Mouse (Mus musculus) embryonic facial prominence, embryonic 13.5 days (tissue): ENCODE results near the gene Arl13b. TPM values are rescaled to one million over a fixed set of nuclear protein-coding genes. Genes with fewer than 3 reads are reported as not detected.

ENCODE experiments used
- ATAC-seq: fragments of 200-750 bp; cut with Nextera tagmentation; 2 replicates; pipeline ENCODE4 v1.8.0; 2017; ENCODE audit warnings: low read depth; ENCODE audit not compliant: insufficient number of reproducible peaks, insufficient read depth, low FRiP score, low TSS enrichment
- H3K27ac ChIP-seq: fragments of 300-500 bp; sonication (generic); 2 replicates; pipeline ENCODE4 v1.5.1; 2015; ENCODE audit warnings: moderate library complexity, mild to moderate bottlenecking, inconsistent platforms
- H3K27me3 ChIP-seq: fragments of 300-500 bp; sonication (generic); 2 replicates; pipeline ENCODE4 v1.6.1; 2015; ENCODE audit warnings: mild to moderate bottlenecking, inconsistent platforms
- H3K36me3 ChIP-seq: fragments of 300-500 bp; sonication (generic); 2 replicates; pipeline ENCODE4 v1.6.1; 2015; ENCODE audit warnings: mild to moderate bottlenecking, inconsistent platforms
- H3K4me1 ChIP-seq: fragments of 300-500 bp; sonication (generic); 2 replicates; pipeline ENCODE4 v1.6.1; 2015; ENCODE audit warnings: inconsistent platforms
- H3K4me2 ChIP-seq: fragments of 300-500 bp; sonication (generic); 2 replicates; pipeline ENCODE4 v1.6.1; 2015; ENCODE audit warnings: moderate library complexity, mild to moderate bottlenecking, inconsistent platforms
- H3K4me3 ChIP-seq: fragments of 300-500 bp; sonication (generic); 2 replicates; pipeline ENCODE4 v1.5.1; 2015; ENCODE audit warnings: mild to moderate bottlenecking, inconsistent platforms
- H3K9ac ChIP-seq: fragments of 300-500 bp; sonication (generic); 2 replicates; pipeline ENCODE4 v1.6.1; 2015; ENCODE audit warnings: mild to moderate bottlenecking, inconsistent platforms
- H3K9me3 ChIP-seq: fragments of 300-500 bp; sonication (generic); 2 replicates; pipeline ENCODE4 v1.6.1; 2016; ENCODE audit warnings: inconsistent platforms
- WGBS: fragments of 180-500 bp; shearing (Covaris S2); methylation state at CpG from one replicate; pipeline ENCODE4 v1.1.7; 2015; ENCODE audit warnings: mixed read lengths; 5-methylcytosine and 5-hydroxymethylcytosine counted together
- polyA plus RNA-seq: library from polyadenylated mRNA; unstranded; fragments of >200 nt; fragmentation: Nextera tagmentation; extraction: Ambion mirVana; gene quantifications from 2 replicates; pipeline ENCODE4 v1.2.1, GENCODE M21; 2015

Arl13b gene
- polyA plus RNA-seq, 1 experiment from 2014 or later: 29.2 TPM

DNA sequence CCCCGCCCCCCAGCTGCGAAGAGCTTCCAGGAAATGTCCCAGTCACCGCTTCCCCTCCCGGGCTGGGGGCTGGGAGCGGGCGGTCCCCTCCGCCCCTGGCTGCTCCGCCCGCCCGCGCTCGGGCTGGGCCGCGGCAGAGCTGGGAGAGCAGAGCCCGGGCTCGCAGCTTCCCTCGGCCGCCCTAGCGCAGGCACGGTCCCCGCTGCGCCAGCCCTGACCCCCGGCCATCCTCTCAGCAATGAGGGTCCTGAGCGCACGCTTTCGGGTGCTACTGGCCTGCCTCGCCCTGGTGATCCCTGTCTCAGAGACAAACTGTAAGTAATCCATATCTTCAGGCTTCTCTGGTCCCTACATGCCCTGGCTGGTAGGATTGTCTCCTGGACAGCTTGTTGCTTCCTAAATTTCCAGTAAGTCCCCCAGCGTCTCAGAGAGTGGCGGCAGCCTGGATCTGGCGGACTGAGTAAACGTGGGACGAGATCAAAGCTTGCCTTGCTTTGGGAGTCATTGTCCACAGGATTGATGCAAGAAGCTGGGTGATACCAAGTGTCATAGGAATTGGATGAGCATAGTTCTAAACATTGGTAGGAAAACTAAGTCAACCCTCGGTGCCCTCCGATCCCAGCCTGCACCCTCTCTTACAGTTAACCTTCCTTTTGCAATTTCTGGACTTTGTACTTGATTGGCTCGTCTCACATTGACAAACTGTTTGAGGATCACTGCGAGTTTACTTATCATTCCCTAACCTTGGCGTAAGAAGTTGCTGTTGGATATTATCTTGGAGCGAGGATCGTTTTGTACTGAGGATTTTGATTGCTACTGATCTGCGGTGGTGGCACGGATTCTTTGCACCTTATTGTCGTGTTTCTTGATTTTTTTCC lies 7.6 kb upstream of the Arl13b start, which contains the start of gene Pros1:
TSS of gene Pros1 (plus strand) at position 117 of the 878 bp plus-strand sequence.
- ATAC-seq: peak; percentile 91
- Histone ChIP-seq H3K9me3 (no peaks in the 10 kb centered on the region), H3K27ac (peak within 1 kb of the TSS; percentile 76), H3K4me3 (peak within 1 kb of the TSS; percentile 67), H3K4me2 (peak within 1 kb of the TSS; percentile 76), H3K27me3 (no peaks in the 10 kb centered on the region), H3K9ac (peak within 1 kb of the TSS; percentile 89), H3K4me1 (peaks cover 4% of the 10 kb centered on the region; the same call in 1 of the 2 replicates), H3K36me3 (no peaks in the 10 kb centered on the region)
- WGBS: 2% methylated on average over 40 of the region's 42 CpGs

DNA sequence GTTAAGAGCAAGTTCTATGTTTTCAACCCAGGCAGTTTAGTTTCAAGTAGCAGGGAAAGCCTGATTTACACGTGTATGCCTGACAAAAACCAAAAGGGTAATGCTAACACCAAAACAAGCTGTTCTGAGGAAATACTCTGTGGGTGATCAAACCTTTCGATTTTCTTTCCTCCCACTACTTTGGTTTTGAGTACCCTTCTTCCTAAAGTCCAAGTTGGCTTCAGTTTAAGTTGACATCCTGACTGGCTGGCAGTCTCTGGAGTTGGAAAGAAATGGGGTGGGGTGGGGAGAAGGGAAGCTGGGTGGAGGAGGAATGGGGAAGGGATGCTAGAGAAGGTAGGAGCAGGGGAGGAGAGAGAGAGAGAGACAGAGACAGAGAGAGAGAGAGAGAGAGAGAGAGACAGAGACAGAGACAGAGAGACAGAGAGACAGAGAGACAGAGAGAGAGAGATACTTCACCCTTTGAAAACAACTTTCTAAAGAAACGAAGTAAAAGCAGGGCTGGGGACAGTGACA lies 6.8 kb upstream of the Arl13b start:
- Histone ChIP-seq H3K9ac (peak overlapping the region; percentile 89), H3K4me1 (peaks cover 4% of the 10 kb centered on the region; the same call in 1 of the 2 replicates), H3K4me3 (peak overlapping the region; percentile 67), H3K36me3 (no peaks in the 10 kb centered on the region), H3K27me3 (no peaks in the 10 kb centered on the region), H3K4me2 (peak overlapping the region; percentile 76), H3K27ac (peak overlapping the region; percentile 76), H3K9me3 (no peaks in the 10 kb centered on the region)
- no peak for ATAC-seq
- WGBS: 14% methylated on average over 3 of the region's 3 CpGs

DNA sequence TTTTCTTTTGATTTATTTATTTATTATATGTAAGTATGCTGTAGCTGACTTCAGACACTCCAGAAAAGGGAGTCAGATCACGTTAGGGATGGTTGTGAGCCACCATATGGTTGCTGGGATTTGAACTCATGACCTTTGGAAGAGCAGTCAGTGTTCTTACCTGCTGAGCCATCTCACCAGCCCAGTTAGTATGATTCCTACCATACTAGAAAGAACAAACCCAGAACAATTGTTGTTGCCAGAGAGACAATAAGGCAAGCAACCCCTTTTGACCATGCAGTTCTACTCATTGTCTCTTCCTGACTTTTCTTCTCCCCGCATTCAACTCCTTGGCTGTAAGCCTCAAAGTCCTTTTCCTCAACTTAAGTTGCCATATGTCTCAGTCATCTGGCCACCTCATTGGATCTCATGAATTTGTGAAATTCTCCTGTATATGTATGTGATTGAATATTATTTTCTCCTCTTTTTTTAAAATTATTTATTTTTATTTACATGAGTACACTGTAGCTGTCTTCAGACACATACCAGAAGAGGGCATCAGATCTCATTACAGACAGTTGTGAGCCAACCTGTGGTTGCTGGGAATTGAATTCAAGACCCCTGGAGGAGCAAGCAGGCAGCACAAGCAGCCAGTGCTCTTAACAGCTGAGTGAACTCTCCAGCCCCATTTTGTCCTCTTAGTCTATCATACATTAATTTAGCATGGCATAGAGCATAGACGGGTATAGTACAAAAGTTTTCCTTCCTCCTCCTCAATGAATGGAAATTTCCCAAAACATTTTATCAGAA lies 5.8 kb upstream of the Arl13b start:
- H3K9me3 ChIP-seq: no peaks in the 10 kb centered on the region
- H3K36me3 ChIP-seq: no peaks in the 10 kb centered on the region
- H3K27ac ChIP-seq: no peak overlapping the region
- H3K4me1 ChIP-seq: peaks cover 4% of the 10 kb centered on the region; the same call in 1 of the 2 replicates
- H3K9ac ChIP-seq: no peak overlapping the region
- H3K27me3 ChIP-seq: no peaks in the 10 kb centered on the region
- H3K4me3 ChIP-seq: no peak overlapping the region
- ATAC-seq: no peak
- WGBS: 86% methylated on average over 3 of the region's 3 CpGs
- H3K4me2 ChIP-seq: no peak overlapping the region

DNA sequence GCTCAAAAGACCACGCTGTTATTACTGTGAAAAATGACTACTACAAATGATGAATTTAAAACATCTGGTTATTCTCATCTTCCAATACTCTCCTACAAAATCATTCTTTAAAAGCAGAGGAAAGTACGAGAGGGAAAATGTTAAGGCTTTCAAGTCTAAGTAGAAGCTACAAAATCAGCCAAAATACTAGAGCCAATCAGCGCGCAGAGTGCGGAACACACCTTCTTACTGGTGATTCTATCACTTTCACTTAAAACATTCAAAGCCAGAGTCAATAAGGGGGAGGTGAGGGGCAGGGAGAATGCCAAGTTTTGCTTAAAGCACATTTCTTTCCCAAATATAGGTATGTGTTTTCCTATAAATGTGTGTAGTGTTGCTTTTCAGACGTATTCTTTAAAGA lies 1.5 kb downstream of the Arl13b start:
- Histone ChIP-seq H3K4me2 (peak overlapping the region; percentile 89), H3K36me3 (no peaks in the 10 kb centered on the region), H3K27ac (no peak overlapping the region), H3K4me1 (peaks cover 17% of the 10 kb centered on the region), H3K9me3 (no peaks in the 10 kb centered on the region), H3K27me3 (no peaks in the 10 kb centered on the region), H3K9ac (no peak overlapping the region), H3K4me3 (no peak overlapping the region)
- 70% methylated on average over 6 of the region's 6 CpGs for WGBS
- ATAC-seq: no peak

DNA sequence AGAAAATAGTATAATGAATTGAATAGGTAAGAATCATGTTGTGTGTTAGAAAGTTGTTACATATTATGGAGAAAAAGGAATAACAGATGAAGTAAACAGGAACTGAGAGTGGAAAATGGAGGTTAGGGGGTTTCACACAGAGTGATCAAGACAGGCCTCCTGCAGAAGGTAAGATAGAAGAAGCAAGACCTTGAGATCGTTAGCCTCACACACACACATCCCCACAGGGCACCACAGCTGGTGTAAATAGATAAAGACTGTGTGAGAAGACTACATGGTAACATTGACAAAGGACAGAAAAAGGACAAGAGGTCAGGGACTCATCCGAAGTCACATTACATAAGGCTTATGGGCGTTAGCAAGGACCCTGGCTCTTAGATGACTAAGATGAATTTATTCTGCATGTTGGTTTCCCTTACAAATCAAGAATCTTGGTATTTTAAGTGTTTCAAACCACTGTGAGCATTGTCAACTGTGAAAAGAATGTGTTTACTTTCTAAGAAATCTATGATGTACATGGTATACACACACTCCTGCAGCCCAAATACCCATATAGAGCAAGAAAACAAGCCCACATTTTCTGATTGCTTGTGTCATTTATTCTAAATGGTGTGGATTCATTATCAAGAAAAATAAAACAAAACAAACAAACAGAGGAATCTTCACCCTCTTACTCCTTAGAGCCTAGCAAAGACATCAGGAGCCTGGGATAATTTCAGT lies 12.7 kb downstream of the Arl13b start:
- Histone ChIP-seq H3K36me3 (no peaks in the 10 kb centered on the region), H3K9me3 (no peaks in the 10 kb centered on the region), H3K27me3 (no peaks in the 10 kb centered on the region), H3K27ac (no peak overlapping the region; the same call in 1 of the 2 replicates), H3K4me2 (no peak overlapping the region), H3K9ac (no peak overlapping the region), H3K4me1 (no peaks in the 10 kb centered on the region), H3K4me3 (no peak overlapping the region)
- WGBS: 67% methylated on average over 3 of the region's 3 CpGs
- ATAC-seq: no peak

DNA sequence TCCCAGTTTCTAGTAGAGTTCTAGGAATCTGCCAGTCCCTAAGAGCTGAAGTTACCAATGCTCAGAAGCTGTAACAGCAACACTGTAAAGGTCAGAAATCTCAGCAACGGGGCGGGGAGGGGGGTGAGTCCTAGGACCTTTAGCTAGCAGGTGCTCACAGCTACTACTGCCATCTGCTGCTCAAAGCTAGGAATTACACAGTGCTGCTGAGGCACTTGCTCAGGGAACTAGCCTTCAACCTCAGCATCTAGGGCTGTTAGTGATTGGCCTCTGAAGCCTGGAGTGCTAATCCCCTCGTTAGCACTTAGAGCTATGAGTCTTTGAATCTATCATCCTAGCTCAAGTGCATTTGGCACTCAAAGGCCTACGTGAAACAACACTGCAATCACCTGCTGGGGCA lies 14.4 kb downstream of the Arl13b start:
- Histone ChIP-seq H3K27ac (no peak overlapping the region), H3K9ac (no peak overlapping the region), H3K36me3 (no peaks in the 10 kb centered on the region), H3K4me3 (no peak overlapping the region), H3K27me3 (no peaks in the 10 kb centered on the region), H3K4me2 (no peak overlapping the region), H3K9me3 (no peaks in the 10 kb centered on the region), H3K4me1 (no peaks in the 10 kb centered on the region)
- no peak for ATAC-seq
- 13% methylated on average over 4 of the region's 4 CpGs for WGBS

DNA sequence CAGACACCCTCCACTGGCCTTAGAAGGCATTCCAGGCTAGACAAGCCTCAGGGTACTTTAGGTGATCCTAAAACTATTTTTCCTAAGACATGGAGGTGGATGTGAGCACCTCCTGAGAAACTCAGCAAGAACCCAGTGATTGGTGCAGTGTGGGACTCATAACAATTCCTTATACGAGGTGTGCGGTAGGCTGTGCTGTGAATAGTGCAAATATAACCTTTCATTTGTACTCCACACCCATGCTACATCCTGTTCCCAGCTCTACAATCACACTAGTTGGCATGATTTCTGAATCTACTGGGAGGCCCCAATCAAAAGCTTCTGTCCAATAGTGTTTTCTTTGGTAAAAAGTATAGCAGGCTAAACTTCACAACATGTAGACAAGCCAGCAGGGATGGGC lies 14.8 kb downstream of the Arl13b start:
- Histone ChIP-seq H3K4me3 (no peak overlapping the region), H3K9me3 (no peaks in the 10 kb centered on the region), H3K27ac (no peak overlapping the region), H3K4me2 (no peak overlapping the region), H3K9ac (no peak overlapping the region), H3K27me3 (no peaks in the 10 kb centered on the region), H3K4me1 (no peaks in the 10 kb centered on the region), H3K36me3 (no peaks in the 10 kb centered on the region)
- 87% methylated on average over 2 of the region's 2 CpGs for WGBS
- no peak for ATAC-seq

DNA sequence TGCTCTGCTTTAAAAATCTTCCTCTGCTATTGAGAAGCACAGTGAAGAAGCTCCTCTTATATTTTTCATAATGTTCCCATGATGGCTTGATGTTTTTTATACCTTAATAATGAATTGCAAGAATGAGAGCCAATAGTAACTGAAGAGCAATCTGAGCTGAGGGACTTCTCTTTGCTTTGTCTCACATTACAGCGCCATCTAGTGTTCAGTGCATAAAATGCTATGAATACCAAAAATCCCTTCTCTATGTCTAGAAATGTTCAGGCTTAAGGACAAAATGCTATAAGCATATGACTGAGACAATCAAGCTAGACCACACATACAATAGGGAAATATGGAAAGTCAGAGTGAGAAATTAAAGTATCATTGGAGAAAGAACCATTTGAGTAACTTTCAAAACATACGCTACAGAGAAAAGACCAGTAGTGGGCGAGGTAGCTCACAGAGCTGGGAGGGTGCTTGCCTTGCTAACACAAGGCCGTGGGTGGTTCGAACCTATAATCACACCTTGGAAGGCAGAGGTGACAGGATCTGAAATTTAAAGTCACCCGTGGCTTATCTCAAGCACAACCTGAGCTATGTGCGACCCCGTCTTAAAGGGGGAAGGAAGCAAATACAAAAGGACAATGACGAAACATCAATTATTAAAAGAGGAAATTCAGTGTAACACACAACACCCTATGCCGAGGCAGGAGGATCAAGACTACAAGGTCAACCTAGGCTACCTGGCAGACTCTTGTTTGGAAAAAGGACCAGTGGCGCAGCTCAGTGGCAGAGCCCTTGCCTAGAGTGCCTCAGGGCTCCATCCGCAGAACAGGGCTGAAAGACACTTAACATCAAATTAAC lies 20.5 kb downstream of the Arl13b start:
- Histone ChIP-seq H3K4me2 (no peak overlapping the region), H3K27me3 (no peaks in the 10 kb centered on the region), H3K9ac (no peak overlapping the region), H3K4me3 (no peak overlapping the region), H3K9me3 (no peaks in the 10 kb centered on the region), H3K36me3 (no peaks in the 10 kb centered on the region), H3K4me1 (no peaks in the 10 kb centered on the region), H3K27ac (no peak overlapping the region)
- no peak for ATAC-seq
- WGBS: 76% methylated on average over 12 of the region's 12 CpGs

DNA sequence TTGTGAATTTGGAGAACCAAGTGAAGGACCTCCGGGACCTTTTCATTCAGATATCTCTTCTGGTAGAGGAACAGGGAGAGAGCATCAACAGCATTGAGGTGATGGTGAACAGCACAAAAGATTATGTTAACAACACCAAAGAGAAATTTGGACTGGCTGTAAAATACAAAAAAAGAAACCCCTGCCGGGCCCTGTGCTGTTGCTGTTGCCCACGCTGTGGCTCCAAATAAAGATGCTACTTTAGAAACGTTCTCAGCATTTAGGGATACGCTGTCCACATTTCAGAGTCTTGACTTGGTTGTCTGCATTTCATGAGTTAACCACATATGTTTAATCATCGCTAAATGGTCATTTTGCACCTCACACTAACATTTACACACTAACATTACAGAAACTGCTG lies 24.4 kb downstream of the Arl13b start:
- WGBS: 93% methylated on average over 6 of the region's 6 CpGs
- no peak for ATAC-seq
- H3K4me1 ChIP-seq: no peaks in the 10 kb centered on the region
- H3K27me3 ChIP-seq: no peaks in the 10 kb centered on the region
- H3K4me3 ChIP-seq: no peak overlapping the region
- H3K27ac ChIP-seq: no peak overlapping the region
- H3K4me2 ChIP-seq: no peak overlapping the region
- no peaks in the 10 kb centered on the region for H3K9me3 ChIP-seq
- 0 out of 2 replicates have a peak, but pooled peaks cover 4% of the 10 kb centered on the region for H3K36me3 ChIP-seq
- H3K9ac ChIP-seq: no peak overlapping the region

DNA sequence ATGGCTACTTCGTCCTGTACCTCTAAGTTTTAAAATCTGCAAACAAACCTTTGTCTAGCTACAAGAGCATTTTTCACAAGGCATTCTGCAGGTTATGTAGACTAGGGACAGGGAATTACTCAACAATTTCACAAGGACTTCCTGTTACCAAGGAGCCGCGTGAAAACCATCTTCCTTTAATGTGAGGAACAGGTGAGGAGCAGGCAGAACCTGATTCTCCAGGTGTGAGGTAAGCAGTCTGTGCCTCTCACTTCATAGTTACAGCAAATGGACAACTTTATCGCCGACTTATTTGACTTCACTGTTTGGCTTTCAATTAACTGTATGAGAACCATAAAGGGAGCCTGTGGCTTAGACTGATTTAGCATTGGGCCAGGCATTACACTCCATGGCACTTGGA lies 32.3 kb downstream of the Arl13b start, which contains the start of gene Stx19:
TSS of gene Stx19 (plus strand) at position 186 of the 400 bp plus-strand sequence.
- Histone ChIP-seq H3K27me3 (no peaks in the 10 kb centered on the region), H3K27ac (peak within 1 kb of the TSS; percentile 39; the same call in 1 of the 2 replicates), H3K36me3 (0 out of 2 replicates have a peak, but pooled peaks cover 9% of the 10 kb centered on the region), H3K9me3 (no peaks in the 10 kb centered on the region), H3K4me3 (no peak within 1 kb of the TSS), H3K9ac (no peak within 1 kb of the TSS), H3K4me1 (0 out of 2 replicates have a peak, but pooled peaks cover 4% of the 10 kb centered on the region), H3K4me2 (no peak within 1 kb of the TSS)
- 65% methylated on average over 5 of the region's 5 CpGs for WGBS
- ATAC-seq: no peak; the same call in 1 of the 2 replicates
